Comparison of ENCODE assay signal across 8 mouse cellular contexts in genomic region chr7:4460576-4461434, GRCm38 (mm10). TPM values are rescaled to one million over a fixed set of nuclear protein-coding genes. Genes with fewer than 3 reads are reported as not detected.
A peak's percentile ranks its signal among the peaks of the same experiment; 100 is the strongest.
DNase-seq lines count a peak whose midpoint lies in the region; ATAC-seq and TF ChIP-seq lines count a peak whose summit lies in the region.

Eps8l1 (plus strand) TSS chr7:4460674.

- 68% methylated on average over 14 of the region's 16 CpGs for WGBS in forebrain, embryonic 13.5 days
- 55% methylated on average over 13 of the region's 16 CpGs for WGBS in liver, embryonic 13.5 days (ENCODE audit: insufficient replicate concordance)
- WGBS in neural tube, embryonic 13.5 days, result 59% methylated on average over 14 of the region's 16 CpGs

- peak within 1 kb of the TSS; percentile 26; the same call in 1 of the 2 replicates for H3K4me3 ChIP-seq in left cerebral cortex, adult 2 months
- peak within 1 kb of the TSS; percentile 22 for H3K4me3 ChIP-seq in forebrain, embryonic 13.5 days
- peak within 1 kb of the TSS; percentile 48 for H3K4me3 ChIP-seq in liver, embryonic 13.5 days (replicated peaks)
- H3K4me3 ChIP-seq in neural tube, embryonic 13.5 days, result peak within 1 kb of the TSS; percentile 29

- H3K4me1 ChIP-seq in forebrain, embryonic 13.5 days, result no peaks in the 10 kb centered on the region
- H3K4me1 ChIP-seq in liver, embryonic 13.5 days (replicated peaks), result peaks cover 4% of the 10 kb centered on the region; the same call in 1 of the 2 replicates
- H3K4me1 ChIP-seq in neural tube, embryonic 13.5 days (replicated peaks), result no peaks in the 10 kb centered on the region

- H3K9ac ChIP-seq in forebrain, embryonic 13.5 days, result 0 out of 2 replicates have a peak within 1 kb of the TSS, but pooled peaks have one; percentile 9
- peak within 1 kb of the TSS; percentile 68 for H3K9ac ChIP-seq in liver, embryonic 13.5 days
- peak within 1 kb of the TSS; percentile 57 for H3K9ac ChIP-seq in neural tube, embryonic 13.5 days

- H3K27me3 ChIP-seq in forebrain, embryonic 13.5 days, result peaks cover 6% of the 10 kb centered on the region; the same call in 1 of the 2 replicates
- 0 out of 2 replicates have a peak, but pooled peaks cover 3% of the 10 kb centered on the region for H3K27me3 ChIP-seq in liver, embryonic 13.5 days
- peaks cover 8% of the 10 kb centered on the region; the same call in 1 of the 2 replicates for H3K27me3 ChIP-seq in neural tube, embryonic 13.5 days

- 0 out of 2 replicates have a peak, but pooled peaks have one; percentile 38 for ATAC-seq in forebrain, embryonic 13.5 days
- ATAC-seq in liver, embryonic 13.5 days (ENCODE audit: low read depth), result peak; percentile 78
- peak; percentile 40; the same call in 1 of the 2 replicates for ATAC-seq in neural tube, embryonic 13.5 days (ENCODE audit: low read depth)

- no peak for DNase-seq in left cerebral cortex, adult 2 months (ENCODE audit: extremely low spot score in 1 of 2, low spot score in 2 of 2)
- DNase-seq in left cerebral cortex, postnatal 14 days (ENCODE audit: low spot score in 2 of 2), result no peak
- DNase-seq in liver, embryonic 13.5 days, result no peak
- no peak for DNase-seq in right cerebral cortex, postnatal 14 days
- no peak for DNase-seq in left cerebral cortex, adult 11 months (ENCODE audit: low spot score)
- DNase-seq in embryo, embryonic 11 days, result no peak

- H3K27ac ChIP-seq in left cerebral cortex, adult 2 months, result no peak within 1 kb of the TSS; the same call in 1 of the 2 replicates
- H3K27ac ChIP-seq in forebrain, embryonic 13.5 days, result no peak within 1 kb of the TSS
- H3K27ac ChIP-seq in liver, embryonic 13.5 days, result peak within 1 kb of the TSS; percentile 81
- peak within 1 kb of the TSS; percentile 54 for H3K27ac ChIP-seq in neural tube, embryonic 13.5 days (replicated peaks)

- peak within 1 kb of the TSS; percentile 46 for H3K4me2 ChIP-seq in forebrain, embryonic 13.5 days
- H3K4me2 ChIP-seq in liver, embryonic 13.5 days, result peak within 1 kb of the TSS; percentile 50
- peak within 1 kb of the TSS; percentile 44 for H3K4me2 ChIP-seq in neural tube, embryonic 13.5 days

- H3K36me3 ChIP-seq in forebrain, embryonic 13.5 days (ENCODE audit: poor library complexity, severe bottlenecking), result no peaks in the 10 kb centered on the region
- H3K36me3 ChIP-seq in liver, embryonic 13.5 days, result no peaks in the 10 kb centered on the region
- no peaks in the 10 kb centered on the region for H3K36me3 ChIP-seq in neural tube, embryonic 13.5 days

- no peak for TF ChIP-seq CTCF in left cerebral cortex, adult 2 months (IDR thresholded peaks at IDR 0.05)

- intact Hi-C loops in left cerebral cortex, adult 2 months (cut with DNase I), result no loop called here
- intact Hi-C loops in left cerebral cortex, postnatal 14 days (cut with DNase I), result no loop called here

- no peaks in the 10 kb centered on the region for H3K9me3 ChIP-seq in forebrain, embryonic 13.5 days (replicated peaks)
- H3K9me3 ChIP-seq in liver, embryonic 13.5 days (replicated peaks), result no peaks in the 10 kb centered on the region
- no peaks in the 10 kb centered on the region for H3K9me3 ChIP-seq in neural tube, embryonic 13.5 days

RNA-seq across cellular contexts. Expression of gene Eps8l1, which starts in this region (rescaled TPM):
- total RNA-seq in left cerebral cortex, adult 2 months (2021), result 1 to 10 TPM; 5.3 to 5.4 TPM
- 1 to 10 TPM; 3.3 to 5.1 TPM for total RNA-seq in left cerebral cortex, postnatal 14 days (2021)
- 4.0 and 5.7 TPM in 2 replicates for polyA plus RNA-seq in forebrain, embryonic 13.5 days (2015; fragmentation: Nextera tagmentation; extraction: Ambion mirVana)
- polyA plus RNA-seq in liver, embryonic 13.5 days (2015; fragmentation: Nextera tagmentation; extraction: Ambion mirVana), result 1.4 TPM in 2 replicates
- polyA plus RNA-seq in neural tube, embryonic 13.5 days (2015; fragmentation: Nextera tagmentation; extraction: Ambion mirVana), result 12.1 and 12.9 TPM in 2 replicates

Comparison
In these comparisons a context has a peak if more than half of its experiments do, and no peak if none do; other contexts are left out.
1. H3K27ac ChIP-seq: peak in liver, embryonic 13.5 days (single experiment) and neural tube, embryonic 13.5 days (single experiment); none in left cerebral cortex, adult 2 months (single experiment) and forebrain, embryonic 13.5 days (single experiment).
2. H3K9ac ChIP-seq: peak in every context shown above with its lines; median percentile 68 in liver, embryonic 13.5 days; 57 in neural tube, embryonic 13.5 days; 9 in forebrain, embryonic 13.5 days.
3. Peak in every context shown above with its lines, with median percentiles within 50 percentile points of each other: H3K4me3 ChIP-seq, ATAC-seq and H3K4me2 ChIP-seq.